Mouse (Mus musculus): ENCODE results near the gene Rap1gap2. TPM values are rescaled to one million over a fixed set of nuclear protein-coding genes. Genes with fewer than 3 reads are reported as not detected.

Rap1gap2 gene
- total RNA-seq, 2 experiments from 2014 or later = 179 to 181 TPM

- intact Hi-C loops (cut with DNase I) = no loop called here
- DNase-seq (ENCODE audit: low spot score in 2 of 2) = no peak
Observed at GRCm38 (mm10) chr11:74627481-74627880, 16.8 kb upstream of the Rap1gap2 start.

- intact Hi-C loops (cut with DNase I) = no loop called here
- DNase-seq (ENCODE audit: low spot score in 2 of 2) = no peak
Observed at GRCm38 (mm10) chr11:74625333-74625732, 14.6 kb upstream of the Rap1gap2 start.

GRCm38 (mm10) chr11:74623693-74624092 is 13.0 kb upstream of the Rap1gap2 start:
- no peak for DNase-seq (ENCODE audit: low spot score in 2 of 2)
- intact Hi-C loops (cut with DNase I) = no loop called here

GRCm38 (mm10) chr11:74621974-74622669 is 11.4 kb upstream of the Rap1gap2 start:
- intact Hi-C loops (cut with DNase I) = no loop called here

GRCm38 (mm10) chr11:74619956-74620300 is 9.2 kb upstream of the Rap1gap2 start:
- DNase-seq (ENCODE audit: low spot score in 2 of 2) = no peak
- intact Hi-C loops (cut with DNase I) = no loop called here

More at GRCm38 (mm10) chr11:74621974-74622669, 11.4 kb upstream of the Rap1gap2 start:
- DNase-seq (ENCODE audit: low spot score in 2 of 2) = no peak

- DNase-seq (ENCODE audit: low spot score in 2 of 2) = peak; percentile 62 to 72
- intact Hi-C loops (cut with DNase I) = no loop called here
Observed at GRCm38 (mm10) chr11:74619201-74619955, 8.7 kb upstream of the Rap1gap2 start, which contains the start of gene Ccdc92b. TSS of gene Ccdc92b (plus strand) at chr11:74619605.

- DNase-seq (ENCODE audit: low spot score in 2 of 2) = no peak
- intact Hi-C loops (cut with DNase I) = no loop called here
Observed at GRCm38 (mm10) chr11:74615571-74615970, 4.9 kb upstream of the Rap1gap2 start.

GRCm38 (mm10) chr11:74613428-74613827 is 2.7 kb upstream of the Rap1gap2 start:
- intact Hi-C loops (cut with DNase I) = no loop called here
- DNase-seq (ENCODE audit: low spot score in 2 of 2) = no peak

- no peak for DNase-seq (ENCODE audit: low spot score in 2 of 2)
- intact Hi-C loops (cut with DNase I) = no loop called here
Observed at GRCm38 (mm10) chr11:74611437-74611836, 722 bp upstream of the Rap1gap2 start.

GRCm38 (mm10) chr11:74610068-74610467 is 647 bp downstream of the Rap1gap2 start:
- intact Hi-C loops (cut with DNase I) = no loop called here
- no peak for DNase-seq (ENCODE audit: low spot score in 2 of 2)

- no peak for DNase-seq (ENCODE audit: low spot score in 2 of 2)
- intact Hi-C loops (cut with DNase I) = no loop called here
Observed at GRCm38 (mm10) chr11:74602286-74602685, 8.4 kb downstream of the Rap1gap2 start.

GRCm38 (mm10) chr11:74597990-74598337 is 12.8 kb downstream of the Rap1gap2 start:
- DNase-seq (ENCODE audit: low spot score in 2 of 2) = no peak
- intact Hi-C loops (cut with DNase I) = no loop called here

- no peak for DNase-seq (ENCODE audit: low spot score in 2 of 2)
- intact Hi-C loops (cut with DNase I) = no loop called here
Observed at GRCm38 (mm10) chr11:74597283-74597989, 13.3 kb downstream of the Rap1gap2 start.

- intact Hi-C loops (cut with DNase I) = no loop called here
- DNase-seq (ENCODE audit: low spot score in 2 of 2) = no peak
Observed at GRCm38 (mm10) chr11:74592246-74592645, 18.5 kb downstream of the Rap1gap2 start.

GRCm38 (mm10) chr11:74590691-74591090 is 20.0 kb downstream of the Rap1gap2 start:
- DNase-seq (ENCODE audit: low spot score in 2 of 2) = no peak
- intact Hi-C loops (cut with DNase I) = no loop called here

GRCm38 (mm10) chr11:74590239-74590596 is 20.5 kb downstream of the Rap1gap2 start:
- intact Hi-C loops (cut with DNase I) = no loop called here
- no peak for DNase-seq (ENCODE audit: low spot score in 2 of 2)

- intact Hi-C loops (cut with DNase I) = no loop called here
- peak; percentile 63 to 68 for DNase-seq (ENCODE audit: low spot score in 2 of 2)
Observed at GRCm38 (mm10) chr11:74589401-74590238, 21.1 kb downstream of the Rap1gap2 start.

- DNase-seq (ENCODE audit: low spot score in 2 of 2) = no peak
- intact Hi-C loops (cut with DNase I) = no loop called here
Observed at GRCm38 (mm10) chr11:74586401-74586800, 24.3 kb downstream of the Rap1gap2 start.

- intact Hi-C loops (cut with DNase I) = no loop called here
- DNase-seq (ENCODE audit: low spot score in 2 of 2) = no peak
Observed at GRCm38 (mm10) chr11:74584946-74585723, 25.6 kb downstream of the Rap1gap2 start.
